Mouse (Mus musculus) midbrain, embryonic 16.5 days (tissue): ENCODE data around the gene Paqr9. TPM values are rescaled to one million over a fixed set of nuclear protein-coding genes. Genes with fewer than 3 reads are reported as not detected.

ENCODE experiments used
- polyA plus RNA-seq: library from polyadenylated mRNA; unstranded; fragments of >200 nt; fragmentation: Nextera tagmentation; extraction: Ambion mirVana; gene quantifications from 2 replicates; pipeline ENCODE4 v1.2.1, GENCODE M21; 2015

Paqr9 gene
- polyA plus RNA-seq, 1 experiment from 2014 or later: 5.5 TPM

Other genes starting within 250 kb of the Paqr9 start
- gene Chst2, start 152.9 kb upstream of the Paqr9 start, polyA plus RNA-seq: 26.5 and 26.7 TPM in 2 replicates
- gene U2surp, start 47.7 kb upstream of the Paqr9 start, polyA plus RNA-seq: 117 and 131 TPM in 2 replicates
- gene Pcolce2, start 77.9 kb downstream of the Paqr9 start, polyA plus RNA-seq: 1.7 and 2.3 TPM in 2 replicates
- gene Trpc1, start 190.7 kb downstream of the Paqr9 start, polyA plus RNA-seq: 8.3 TPM in 2 replicates